Mouse (Mus musculus) embryonic fibroblast, embryonic 13.5 days (primary cell): ENCODE measurements around the gene Fgf6.

Source experiments
- CTCF ChIP-seq: IDR thresholded peaks from 2 replicates; pipeline ENCODE4 v1.5.1; 2011; ENCODE audit warnings: mild to moderate bottlenecking, control low read depth, low read length, moderate library complexity, borderline replicate concordance; ENCODE audit not compliant: insufficient read depth
- POLR2A ChIP-seq: IDR thresholded peaks from 2 replicates; pipeline ENCODE4 v1.6.1; 2011; ENCODE audit warnings: low read depth, mild to moderate bottlenecking, control low read depth, low read length, moderate library complexity

GRCm38 (mm10) chr6:127011947-127012535, 3.3 kb upstream of the Fgf6 start:
- TF ChIP-seq POLR2A (no peak), CTCF (no peak)
